Mouse (Mus musculus): ENCODE results near the gene Wdr17.
"Not testable (repeated sequence)": the region's sequence is repeated elsewhere in the genome, so short reads cannot be mapped to it uniquely, and the experiment has no call there.

The Wdr17 gene

DNA sequence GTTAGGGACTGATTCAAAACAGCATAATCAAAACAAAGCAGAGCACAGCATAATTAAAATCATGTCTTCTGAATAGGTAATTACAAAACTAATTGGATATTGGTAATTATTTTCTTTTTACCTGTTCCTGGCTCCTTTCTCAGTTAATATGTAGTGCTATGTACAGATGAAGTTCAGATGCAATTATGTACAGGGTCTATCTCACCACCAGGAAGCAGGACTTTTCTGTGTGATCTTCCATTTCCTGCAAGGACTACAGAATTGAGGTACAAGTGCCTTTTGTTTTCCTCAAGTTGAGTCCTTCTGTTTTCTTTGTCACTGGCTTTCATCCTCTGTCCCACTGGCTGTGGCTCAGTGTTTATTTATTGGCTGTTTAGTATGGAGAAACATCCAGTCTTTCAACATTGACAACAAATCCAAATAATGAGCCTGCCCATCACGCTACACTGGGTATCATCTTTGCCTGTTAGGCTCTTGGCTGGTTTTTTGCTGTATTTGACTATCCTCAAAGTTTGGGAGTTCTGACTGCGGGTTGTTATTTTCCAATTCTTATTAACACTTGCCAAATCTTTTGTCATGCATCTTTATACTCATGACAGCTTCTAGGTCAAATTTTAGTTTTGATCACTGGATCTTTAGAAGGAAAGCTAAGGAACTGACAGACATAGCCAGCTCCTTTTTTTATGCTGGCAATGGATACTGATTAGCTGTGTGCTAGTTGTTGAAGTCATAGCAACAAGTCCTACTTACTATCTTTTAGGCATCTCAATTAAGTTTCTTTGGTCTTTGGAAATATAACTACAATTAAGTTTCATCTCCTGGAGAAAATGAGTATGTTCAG is 94.9 kb downstream of the Wdr17 start:
- no peak for DNase-seq (ENCODE audit: low spot score in 2 of 2)

- peak; percentile 43 to 70 for DNase-seq (ENCODE audit: low spot score in 2 of 2)
Observed at GRCm38 (mm10) chr8:54780134-54780942, 106.6 kb downstream of the Wdr17 start.

- DNase-seq (ENCODE audit: low spot score in 2 of 2): peak; percentile 11 to 22
Observed at GRCm38 (mm10) chr8:54779317-54780133, 107.5 kb downstream of the Wdr17 start.

DNA sequence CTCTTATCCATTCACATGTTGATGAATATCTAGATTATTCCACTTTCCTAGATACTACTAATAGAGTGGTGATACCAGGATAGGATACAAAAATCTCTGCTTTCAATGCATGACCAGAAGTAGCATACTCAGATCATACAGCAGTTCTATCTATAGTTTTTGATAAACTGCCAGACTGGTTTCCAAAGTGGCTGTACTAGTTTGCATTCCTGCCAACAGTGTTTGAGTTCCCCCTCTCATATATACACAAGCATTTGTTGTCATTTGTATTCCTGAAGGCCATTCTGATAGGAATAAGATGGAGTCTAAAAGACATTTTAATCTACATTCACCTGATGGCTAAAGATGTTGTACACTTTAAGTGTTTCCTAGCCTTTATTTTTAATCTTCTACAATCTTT is 110.0 kb downstream of the Wdr17 start:
- DNase-seq (ENCODE audit: low spot score in 2 of 2): no peak

DNA sequence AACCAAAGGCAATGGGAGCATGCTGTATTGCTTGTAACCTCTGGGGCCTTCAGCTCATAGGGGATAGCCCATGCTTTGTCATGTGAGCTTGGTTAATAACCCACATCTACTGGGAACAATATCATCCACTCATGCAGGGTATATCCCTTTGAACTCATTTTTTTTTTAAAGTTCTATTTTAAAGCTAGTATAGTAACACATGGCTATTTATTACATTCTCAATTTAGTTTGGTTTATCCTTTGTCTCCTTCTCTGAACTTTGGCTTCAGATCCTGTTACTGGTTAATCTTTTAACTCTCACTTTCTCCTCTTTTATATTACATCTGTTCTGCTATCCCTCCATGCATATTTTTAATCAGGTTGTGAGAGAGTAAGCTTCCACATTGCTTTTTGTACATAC is 110.7 kb downstream of the Wdr17 start:
- DNase-seq (ENCODE audit: low spot score in 2 of 2): no peak

DNA sequence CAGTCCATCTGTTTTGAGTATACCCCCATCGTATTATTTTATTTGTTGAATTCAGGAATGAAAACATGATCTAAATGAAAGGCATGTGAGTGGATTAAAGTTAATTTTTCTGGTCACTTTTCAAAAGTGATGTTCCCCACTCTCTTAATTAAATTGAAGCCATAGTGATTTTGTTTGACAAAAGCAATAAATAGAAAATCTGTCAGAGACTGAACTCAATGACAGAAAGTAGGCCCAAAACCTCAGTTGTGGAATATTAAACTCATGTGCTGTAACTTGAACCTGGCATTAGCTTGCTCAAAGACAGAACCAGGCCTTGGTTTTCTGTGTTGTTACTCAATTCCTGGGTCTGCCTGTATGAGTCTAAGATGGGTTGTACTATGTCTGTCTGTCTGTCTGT is 129.3 kb downstream of the Wdr17 start:
- DNase-seq (ENCODE audit: low spot score in 2 of 2): no peak

GRCm38 (mm10) chr8:54736660-54737312 is 150.2 kb downstream of the Wdr17 start:
- DNase-seq (ENCODE audit: low spot score in 2 of 2): peak; percentile 18 to 21

GRCm38 (mm10) chr8:54724668-54725035 is 162.3 kb downstream of the Wdr17 start:
- DNase-seq (ENCODE audit: low spot score in 2 of 2): no peak

DNA sequence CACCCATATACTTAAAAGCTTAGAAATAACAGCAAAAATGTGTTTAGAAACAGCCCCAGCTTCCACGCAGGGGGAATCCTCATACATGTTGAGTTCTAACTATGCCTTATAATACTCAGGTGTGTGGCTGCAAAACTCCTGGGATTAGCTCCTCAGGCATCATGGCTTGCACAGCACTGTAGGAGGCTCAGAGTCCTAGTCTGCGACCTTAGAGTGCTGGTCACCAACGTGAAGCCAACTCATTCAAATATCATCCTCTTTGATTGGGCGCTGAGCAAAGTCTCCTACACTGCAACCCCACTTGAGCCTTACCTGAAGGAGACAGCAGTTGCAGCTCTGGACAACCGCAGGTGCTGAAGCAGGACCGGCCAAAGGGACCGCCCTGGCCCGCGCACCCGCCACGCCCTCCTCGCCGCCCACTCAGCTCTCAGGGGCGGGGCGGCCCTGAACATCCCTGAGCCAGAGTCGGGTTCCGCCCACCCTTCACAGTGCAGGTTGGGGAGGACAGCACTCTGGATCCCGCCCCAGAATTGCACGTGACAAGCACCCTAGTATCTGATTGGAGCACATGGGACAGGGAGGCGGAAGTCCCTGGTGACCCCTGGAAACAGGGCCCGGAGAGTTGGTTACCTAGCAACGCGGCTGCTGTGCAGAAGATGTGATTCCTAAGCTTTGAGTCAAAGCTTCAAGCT is 162.9 kb downstream of the Wdr17 start:
- peak; percentile 96 to 97 for DNase-seq (ENCODE audit: low spot score in 2 of 2)

DNA sequence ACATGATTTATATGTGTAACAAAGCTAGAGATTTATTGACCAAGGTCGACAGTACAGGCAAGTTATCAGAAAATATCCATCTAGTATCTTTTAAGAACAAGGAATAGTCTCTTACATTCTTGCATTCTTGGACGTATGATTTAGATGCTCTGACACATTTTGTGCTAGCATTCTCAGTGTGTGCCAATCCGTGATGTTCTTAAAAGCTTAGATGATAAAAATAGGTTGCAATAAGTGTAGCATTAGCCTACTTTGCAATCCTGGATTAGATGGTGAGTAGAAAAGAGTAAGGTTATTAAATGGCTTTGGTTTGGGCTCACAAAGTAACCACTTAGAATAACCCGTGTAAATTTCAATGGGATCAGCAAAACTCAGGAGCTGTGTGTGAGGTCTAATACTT is 168.5 kb downstream of the Wdr17 start:
- no peak for DNase-seq (ENCODE audit: low spot score in 2 of 2)

GRCm38 (mm10) chr8:54705743-54706142 is 181.2 kb downstream of the Wdr17 start:
- no peak for DNase-seq (ENCODE audit: low spot score in 2 of 2)

- DNase-seq (ENCODE audit: low spot score in 2 of 2): no peak
Observed at GRCm38 (mm10) chr8:54671806-54672205, 215.2 kb downstream of the Wdr17 start.

- peak; percentile 66 to 68 for DNase-seq (ENCODE audit: low spot score in 2 of 2)
Observed at GRCm38 (mm10) chr8:54667756-54668155, 219.2 kb downstream of the Wdr17 start.

DNA sequence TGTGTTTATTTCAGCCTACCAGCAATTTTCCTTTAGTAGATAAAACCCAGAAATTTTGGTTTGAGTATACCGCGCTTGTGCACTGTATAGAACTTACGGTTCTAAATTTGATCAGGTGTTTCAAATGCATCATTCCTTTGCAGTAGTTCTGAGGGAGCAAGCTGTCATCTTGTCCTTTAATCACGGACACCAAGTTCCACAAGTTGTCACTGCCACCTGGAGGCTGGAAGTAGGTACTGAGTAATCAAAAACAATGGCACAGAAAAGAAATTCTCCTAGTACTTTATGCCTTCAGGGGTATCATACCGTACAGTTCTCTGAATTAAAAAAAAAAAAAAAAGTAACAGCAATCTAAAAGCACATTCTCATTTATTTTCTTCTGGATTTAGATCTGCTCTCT is 226.3 kb downstream of the Wdr17 start:
- DNase-seq (ENCODE audit: low spot score in 2 of 2): peak; percentile 70 to 72

DNA sequence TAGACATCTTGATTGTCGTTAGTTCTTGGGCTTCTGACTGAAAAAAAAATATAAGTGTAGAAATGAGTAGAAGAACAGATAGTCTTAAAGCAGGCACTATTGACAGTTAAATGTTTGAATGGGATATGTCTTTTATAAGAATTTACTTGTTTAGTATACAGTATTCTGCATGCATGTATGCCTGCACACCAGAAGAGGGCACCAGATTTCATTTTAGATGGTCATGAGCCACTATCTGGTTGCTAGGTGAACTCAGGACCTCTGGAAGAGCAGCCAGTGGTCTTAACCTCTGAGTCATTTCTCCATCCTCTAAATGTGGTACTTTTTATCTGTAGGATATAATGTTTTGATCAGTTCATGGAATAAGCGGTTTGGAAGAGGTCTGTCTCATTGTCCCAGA is 227.3 kb downstream of the Wdr17 start:
- no peak for DNase-seq (ENCODE audit: low spot score in 2 of 2)

GRCm38 (mm10) chr8:54638634-54639033 is 248.3 kb downstream of the Wdr17 start:
- no peak for DNase-seq (ENCODE audit: low spot score in 2 of 2)

- not testable (repeated sequence) for DNase-seq (ENCODE audit: low spot score in 2 of 2)
Observed at GRCm38 (mm10) chr8:54616710-54617109, 270.3 kb downstream of the Wdr17 start.

DNA sequence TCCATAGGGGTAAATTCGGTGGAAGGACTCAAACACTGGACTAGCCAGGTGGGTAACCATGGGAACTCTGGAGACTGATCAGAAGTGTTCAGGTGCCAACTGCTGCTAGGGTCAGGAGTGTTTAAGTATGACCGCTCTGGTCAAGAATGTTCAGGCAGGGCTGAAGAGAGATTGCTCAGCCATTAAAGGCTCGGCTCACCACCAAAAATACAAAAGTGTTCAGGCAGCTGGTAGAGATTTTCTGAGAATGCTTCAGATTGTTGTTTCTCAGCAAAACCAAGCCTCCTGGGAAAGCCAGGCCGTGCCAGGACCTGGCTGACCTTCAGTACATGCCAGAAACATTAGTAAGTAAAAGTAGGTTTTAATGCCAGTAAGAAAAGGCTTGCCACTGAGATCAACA is 276.7 kb downstream of the Wdr17 start:
- no peak for DNase-seq (ENCODE audit: low spot score in 2 of 2)

DNA sequence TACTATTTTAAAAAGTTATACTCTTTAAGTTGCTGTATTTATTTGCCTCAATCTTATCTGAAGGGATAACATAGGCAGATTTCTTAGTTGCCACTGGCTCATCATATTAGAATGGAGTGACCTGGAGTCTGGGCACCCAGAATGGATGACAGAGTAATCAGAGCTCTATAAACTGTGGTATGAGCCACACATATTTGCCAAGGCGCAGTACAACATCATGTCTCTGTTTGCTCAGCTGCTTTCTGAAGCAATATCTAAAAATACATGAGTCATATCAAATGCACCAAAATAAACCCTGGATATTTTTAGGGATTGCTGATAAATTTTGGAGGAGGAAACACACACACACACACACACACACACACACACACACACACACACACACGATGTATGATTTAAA is 277.6 kb downstream of the Wdr17 start:
- DNase-seq (ENCODE audit: low spot score in 2 of 2): no peak

DNA sequence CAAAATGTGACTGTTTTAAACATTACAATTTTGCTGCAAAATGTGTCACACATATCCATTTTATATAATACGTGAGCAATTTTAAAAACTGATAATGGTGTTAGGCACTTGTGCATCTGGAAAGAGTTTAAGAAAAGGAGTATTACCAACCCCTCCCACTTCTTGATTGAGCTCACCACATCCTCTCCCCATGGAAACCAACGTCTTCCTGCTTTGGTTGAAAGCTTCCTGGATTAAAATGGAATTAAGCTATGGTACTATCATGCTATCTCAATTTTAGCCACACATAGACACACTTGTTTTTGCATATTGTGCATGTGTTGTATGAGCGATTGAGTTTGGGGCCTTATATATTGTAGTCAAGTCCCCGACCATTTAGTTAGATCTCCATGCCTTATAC is 283.5 kb downstream of the Wdr17 start:
- no peak for DNase-seq (ENCODE audit: low spot score in 2 of 2)

DNA sequence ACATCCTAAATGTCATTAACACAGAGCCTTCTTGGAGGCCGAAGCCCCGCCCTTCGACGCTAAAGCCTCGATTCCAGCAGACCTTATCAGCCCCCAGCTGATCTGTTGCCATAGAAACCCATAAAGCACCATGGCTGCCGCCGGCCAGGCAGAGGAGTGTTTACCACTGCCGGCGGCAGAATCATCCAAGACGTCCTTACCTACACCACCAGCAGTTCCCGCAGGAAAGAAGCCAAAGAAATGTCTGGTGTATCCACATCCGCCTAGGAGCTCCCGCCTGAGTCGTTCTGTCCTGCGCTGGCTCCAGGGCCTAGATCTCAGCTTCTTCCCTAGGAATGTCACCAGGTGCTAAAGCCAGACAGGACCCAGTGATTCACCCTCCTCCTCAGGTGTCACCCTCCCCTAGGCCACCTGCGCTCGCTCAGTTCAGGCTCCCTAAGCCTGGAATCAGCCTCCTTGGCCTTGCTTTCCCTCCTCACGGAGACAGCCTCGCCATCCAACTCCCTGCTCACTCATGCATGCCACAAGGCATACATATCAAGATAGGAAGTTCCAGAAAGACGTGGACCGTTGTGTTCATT is 286.2 kb downstream of the Wdr17 start, which contains the start of gene Spata4:
Gene Spata4, plus strand, starts transcription at position 111 of the 581 bp plus-strand sequence.
- DNase-seq (ENCODE audit: low spot score in 2 of 2): peak; percentile 54 to 64

All from right cerebral cortex, adult 2 months (tissue).